Mouse (Mus musculus) erythroblast, adult 5-6 weeks (primary cell): ENCODE results near the gene Lsm14b. TPM values are rescaled to one million over a fixed set of nuclear protein-coding genes. Genes with fewer than 3 reads are reported as not detected.

ENCODE experiments used
- ATAC-seq: replicated peaks from 2 replicates; pipeline ENCODE4 v1.8.0; 2016; ENCODE audit warnings: moderate number of reproducible peaks, mild to moderate bottlenecking, moderate TSS enrichment, inconsistent platforms; ENCODE audit not compliant: poor library complexity, low FRiP score, severe bottlenecking
- total RNA-seq, 2 experiments: library from RNA; stranded (forward) in 1 of 2; stranded (reverse) in 1 of 2; fragments of 150-400 nt in 1 of 2; fragments of 200-764, 138-1000 nt in 1 of 2; gene quantifications; 2 replicates each; pipeline versions ENCODE4 v1.2.3 to v1.2.4; 2015 to 2017; ENCODE audit warnings: low replicate concordance in 2 of 2

Lsm14b gene
- total RNA-seq, 2 experiments from 2014 or later: 1.3 to 1.7 TPM

DNA sequence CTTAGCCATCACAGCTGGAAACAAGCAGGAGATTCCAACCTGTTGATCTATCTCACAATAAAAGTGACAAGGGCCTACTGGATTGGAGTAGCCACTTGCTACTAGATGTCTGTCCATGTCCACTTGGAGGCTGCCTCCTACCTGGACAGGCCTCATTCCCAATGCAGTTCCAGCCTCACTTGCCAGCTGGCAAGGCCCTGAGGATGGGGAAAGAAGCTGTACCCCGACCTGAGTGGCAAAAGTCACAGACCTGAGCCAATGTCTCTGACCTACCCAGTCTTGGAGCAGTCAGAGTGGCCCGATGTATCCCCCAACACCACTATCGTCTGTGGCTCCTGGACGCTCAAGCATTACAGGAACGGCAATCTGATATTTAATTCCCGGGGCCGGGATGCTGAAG is 11.1 kb upstream of the Lsm14b start:
- ATAC-seq: no peak

DNA sequence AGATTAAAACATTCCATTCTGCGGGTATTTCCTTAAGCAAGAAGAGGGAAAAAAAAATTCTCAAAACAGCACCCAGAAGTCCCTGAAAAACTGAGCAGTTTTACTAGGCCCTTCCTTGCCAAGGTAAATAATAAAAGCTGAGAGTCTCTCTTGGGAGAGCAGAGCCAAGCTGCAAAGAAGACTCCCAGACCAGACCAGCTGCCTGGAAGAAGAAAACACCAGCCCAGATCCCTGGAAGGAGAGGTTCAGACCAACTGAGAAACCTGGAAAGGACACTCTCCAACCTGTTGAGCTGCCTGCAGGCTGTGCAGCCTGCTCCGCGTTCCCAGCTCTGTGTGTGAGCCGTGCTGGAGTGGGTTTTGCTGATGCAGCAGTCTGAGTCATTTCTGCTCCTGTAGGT is 7.2 kb upstream of the Lsm14b start:
- ATAC-seq: no peak

DNA sequence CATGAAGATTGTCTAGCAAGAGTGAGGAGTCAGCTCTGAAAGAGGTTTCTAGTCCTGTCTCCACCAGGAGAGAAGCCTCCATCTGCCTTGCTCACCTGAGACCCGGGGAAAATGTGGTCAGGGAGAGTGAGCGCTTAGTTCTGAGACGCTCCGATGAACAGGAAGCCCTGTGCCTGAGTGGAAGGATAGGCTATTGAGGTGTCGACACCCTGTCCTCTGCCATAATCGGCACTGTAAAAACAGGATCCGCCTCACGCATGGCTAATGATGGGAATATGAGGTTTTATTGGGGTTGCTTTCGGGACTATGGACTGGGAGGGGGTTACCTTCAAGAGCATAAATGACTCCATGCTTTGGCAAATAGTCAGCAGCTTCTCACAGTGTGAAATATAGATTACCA is 6.2 kb upstream of the Lsm14b start:
- ATAC-seq: no peak

DNA sequence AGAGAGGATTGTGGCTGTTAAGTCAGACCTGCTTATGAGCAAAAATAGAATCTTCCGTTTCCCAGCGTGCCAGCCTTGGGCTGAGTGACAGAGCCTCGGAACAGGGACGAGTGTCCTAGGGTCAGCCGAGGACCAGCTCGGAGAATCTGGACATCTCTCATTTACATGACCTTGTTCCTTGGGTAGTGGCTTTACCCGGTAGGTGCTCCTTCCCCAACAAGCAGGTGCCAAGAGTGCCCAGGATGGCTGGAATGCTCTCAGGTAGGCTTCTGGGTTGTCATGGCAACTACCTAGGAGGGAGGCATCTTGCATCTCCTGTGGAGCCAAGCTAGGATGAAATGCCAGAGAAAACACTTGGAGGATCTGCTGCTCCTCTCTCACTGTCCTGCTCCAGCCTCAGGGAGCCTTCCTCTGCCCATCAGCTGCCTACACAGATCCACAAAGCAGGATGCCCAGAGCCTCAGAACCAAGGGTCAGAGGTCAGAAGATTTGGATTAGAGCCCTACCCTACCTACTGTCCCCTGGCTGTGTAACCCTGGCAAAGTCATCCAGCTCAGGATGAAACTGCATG is 4.6 kb upstream of the Lsm14b start:
- no peak for ATAC-seq

DNA sequence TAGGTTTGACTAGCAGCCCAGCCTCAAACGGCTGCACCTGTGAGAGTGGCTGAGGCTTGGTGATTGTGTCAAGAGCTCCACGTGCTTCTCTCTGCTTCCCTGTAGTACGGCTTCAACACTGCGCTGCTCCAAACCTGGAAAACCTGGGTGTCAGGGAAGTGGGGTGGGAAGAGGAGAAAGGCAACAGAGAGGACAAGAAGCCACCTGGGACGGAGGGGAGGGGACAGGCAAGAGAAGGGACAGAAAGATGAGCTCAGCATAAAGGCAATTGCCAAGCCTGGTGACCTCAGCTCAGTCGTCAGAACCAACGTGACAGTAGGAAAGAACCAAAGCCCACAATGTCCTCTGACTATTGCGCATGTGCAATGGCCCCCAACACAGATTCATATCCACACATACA is 3.9 kb upstream of the Lsm14b start:
- ATAC-seq: no peak

DNA sequence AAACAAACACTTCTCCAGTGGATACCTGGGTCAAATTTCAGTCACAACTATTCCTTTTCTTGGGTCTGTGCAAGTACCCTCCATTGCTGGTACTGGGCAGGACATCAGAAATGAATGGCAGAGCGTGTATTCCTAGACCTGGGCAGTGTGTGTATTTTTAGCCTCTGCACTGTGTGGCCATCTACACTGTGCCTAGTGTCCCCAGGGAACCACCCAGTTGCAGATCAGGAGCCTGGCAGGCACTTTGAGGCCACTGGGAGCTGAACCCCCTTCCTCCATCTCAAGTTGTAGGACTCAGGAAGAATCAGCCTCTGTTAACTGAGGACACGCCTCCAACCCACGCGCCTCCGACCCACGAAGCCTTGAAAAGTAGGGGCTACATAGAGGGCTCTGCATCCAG is 2.0 kb upstream of the Lsm14b start:
- ATAC-seq: no peak

DNA sequence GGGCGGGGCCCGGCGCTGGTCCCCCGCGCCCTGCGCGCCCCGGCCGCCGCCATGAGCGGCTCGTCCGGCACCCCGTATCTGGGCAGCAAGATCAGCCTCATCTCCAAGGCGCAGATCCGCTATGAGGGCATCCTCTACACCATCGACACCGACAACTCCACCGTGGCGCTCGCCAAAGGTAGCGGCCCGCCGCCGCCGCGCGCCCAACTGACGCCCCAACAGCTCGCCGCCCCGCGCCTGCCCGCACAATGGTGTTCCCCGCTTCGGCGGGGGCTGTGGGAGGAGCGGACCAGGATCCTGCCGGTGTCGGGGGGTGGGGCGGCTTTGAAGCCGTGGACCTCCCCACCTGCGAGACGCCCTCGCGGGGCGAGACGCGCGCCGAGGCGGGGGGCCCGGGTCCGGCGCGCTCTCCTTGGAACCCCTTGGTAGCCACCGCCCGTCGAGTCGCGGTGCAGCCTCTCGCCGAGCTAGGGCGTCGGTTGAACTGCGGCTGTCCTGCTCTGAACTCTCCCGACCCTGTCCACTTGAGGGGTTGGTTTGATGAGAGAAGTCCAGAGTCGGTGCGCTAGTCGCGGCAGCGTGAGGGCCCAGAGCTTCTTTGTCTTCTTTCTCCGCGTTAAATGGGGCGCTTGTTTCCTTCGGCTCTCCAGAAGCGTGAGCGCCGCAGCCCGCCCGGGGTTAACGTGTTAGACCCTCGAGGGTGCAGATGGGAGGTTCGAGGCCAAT is 511 bp downstream of the Lsm14b start:
- ATAC-seq: no peak; the same call in 1 of the 2 replicates

DNA sequence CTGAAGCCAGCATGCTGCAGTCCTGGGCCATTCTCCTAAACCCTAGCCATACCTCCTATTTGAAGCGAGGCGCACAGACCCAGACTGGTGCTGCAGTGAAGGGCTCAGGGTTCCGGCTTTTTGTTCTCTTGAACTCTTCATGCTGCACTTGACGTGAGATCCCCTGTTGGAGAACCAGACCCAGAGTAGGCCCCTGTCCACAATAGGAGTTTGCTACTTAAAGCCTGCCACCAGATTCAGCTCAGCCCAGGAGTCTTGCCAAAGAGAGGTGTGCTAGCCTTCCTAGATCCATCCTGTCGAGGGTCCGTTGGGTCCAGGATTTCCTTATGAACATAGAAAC is 1.0 kb downstream of the Lsm14b start:
- ATAC-seq: no peak

DNA sequence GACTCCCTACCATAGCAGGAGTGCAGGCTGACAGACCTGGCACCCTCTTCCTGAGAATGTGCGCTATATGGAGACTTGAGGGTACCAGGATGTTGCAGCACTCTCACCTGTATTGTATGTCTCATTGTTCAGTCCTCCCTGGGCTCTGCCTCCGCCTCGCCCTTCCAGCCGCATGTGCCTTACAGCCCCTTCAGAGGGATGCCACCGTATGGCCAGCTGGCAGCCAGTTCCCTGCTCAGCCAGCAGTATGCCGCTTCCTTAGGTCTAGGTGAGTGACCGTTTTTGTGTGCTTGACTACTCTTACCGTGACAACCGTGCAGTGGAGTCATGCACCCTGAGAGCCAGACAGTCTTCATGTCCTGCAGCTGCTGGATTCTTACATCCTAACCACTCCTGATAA is 3.0 kb downstream of the Lsm14b start:
- ATAC-seq: no peak

DNA sequence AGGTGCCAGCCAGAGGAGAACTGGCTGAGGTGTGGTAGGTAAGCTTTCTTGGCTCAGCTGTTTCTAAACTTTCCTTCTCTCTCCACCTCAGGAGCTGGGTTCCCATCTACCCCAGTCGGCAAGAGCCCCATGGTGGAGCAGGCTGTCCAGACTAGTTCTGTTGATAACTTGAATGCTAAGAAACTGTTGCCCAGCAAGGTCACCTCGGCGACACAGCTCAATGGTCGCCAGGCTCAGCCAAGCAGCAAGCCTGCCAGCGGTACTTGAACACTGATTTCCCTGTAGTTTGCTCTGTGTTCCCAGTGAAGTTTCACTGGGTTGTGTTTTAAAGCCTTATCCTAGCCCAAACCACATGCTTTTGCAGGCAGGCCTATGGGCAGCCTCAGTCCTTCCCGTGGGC is 6.5 kb downstream of the Lsm14b start:
- ATAC-seq: no peak

DNA sequence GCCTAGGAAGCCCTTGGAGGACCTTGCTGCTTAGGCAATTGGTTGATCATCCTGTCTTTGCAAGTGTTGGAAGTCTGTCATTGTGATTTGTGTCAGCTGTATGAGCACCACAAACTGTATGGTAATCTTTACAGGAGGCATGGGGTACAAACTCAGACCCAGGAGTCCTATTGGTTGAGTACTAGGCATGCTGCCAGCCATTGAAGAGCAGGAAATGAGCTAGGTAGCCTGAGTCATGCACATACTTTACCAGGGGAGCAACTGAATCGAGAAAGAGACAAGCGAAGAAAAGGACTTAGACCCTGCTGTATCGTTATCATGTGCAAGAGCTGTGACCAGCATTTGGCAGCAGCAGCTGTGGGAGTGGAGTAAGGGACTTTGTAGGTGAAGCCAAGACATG is 8.1 kb downstream of the Lsm14b start:
- ATAC-seq: no peak

DNA sequence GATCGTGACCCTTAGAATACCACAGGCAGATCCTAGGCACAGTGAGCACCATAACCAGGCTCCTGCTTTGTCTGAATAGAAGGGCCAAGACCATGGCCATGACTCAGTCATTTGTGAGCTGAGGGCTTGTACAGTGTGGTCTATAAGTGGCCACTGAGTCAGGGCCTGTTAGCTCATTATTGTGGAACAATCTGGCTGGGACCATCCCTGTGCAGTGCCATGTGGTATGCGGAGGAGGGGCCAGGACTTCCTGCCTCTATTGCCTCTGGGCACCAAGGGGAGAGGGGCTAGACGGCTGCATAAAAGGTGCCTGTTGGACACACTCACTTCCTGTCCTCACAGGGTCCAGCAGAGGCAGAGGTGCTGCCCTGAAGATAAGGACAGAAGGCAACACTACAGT is 9.2 kb downstream of the Lsm14b start:
- no peak for ATAC-seq

DNA sequence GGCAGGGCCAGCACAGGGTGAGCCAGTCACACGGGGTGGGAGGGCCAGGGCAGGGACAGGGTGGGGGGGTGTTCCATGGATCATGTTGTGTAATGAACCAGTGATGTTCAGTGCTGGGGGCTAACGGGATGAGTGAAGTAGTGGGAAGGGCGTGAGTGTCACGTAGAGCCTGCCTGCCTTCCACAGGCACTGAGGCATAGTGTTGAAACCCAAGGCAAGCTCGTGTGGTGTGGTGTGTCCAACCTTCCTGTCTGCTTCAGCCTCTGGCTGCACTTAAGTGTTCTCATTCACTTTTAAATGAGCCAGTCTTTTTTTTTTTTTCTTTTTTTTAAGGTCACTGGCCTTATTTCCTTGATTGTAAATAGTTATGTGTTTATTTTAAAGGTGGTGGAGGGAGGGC is 10.0 kb downstream of the Lsm14b start:
- ATAC-seq: no peak

DNA sequence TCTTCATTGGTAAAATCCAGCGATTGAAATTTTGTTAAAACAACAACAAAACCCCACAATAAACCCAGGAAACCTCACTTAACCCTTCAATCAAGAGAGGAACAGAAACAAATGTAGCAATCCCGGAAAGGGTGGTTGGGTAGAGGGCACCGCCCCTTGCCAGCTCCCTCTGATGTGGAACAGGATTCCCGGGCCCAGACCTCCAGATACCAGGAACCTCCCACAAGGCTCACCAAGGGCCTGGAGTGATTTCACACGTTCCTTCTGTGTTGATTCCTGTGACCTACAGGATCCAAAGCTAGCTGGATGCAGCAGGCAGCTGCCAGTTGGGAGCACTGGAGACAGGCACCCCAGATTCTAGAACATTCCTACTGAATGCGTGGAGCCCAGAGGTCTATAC is 15.6 kb downstream of the Lsm14b start:
- no peak for ATAC-seq

DNA sequence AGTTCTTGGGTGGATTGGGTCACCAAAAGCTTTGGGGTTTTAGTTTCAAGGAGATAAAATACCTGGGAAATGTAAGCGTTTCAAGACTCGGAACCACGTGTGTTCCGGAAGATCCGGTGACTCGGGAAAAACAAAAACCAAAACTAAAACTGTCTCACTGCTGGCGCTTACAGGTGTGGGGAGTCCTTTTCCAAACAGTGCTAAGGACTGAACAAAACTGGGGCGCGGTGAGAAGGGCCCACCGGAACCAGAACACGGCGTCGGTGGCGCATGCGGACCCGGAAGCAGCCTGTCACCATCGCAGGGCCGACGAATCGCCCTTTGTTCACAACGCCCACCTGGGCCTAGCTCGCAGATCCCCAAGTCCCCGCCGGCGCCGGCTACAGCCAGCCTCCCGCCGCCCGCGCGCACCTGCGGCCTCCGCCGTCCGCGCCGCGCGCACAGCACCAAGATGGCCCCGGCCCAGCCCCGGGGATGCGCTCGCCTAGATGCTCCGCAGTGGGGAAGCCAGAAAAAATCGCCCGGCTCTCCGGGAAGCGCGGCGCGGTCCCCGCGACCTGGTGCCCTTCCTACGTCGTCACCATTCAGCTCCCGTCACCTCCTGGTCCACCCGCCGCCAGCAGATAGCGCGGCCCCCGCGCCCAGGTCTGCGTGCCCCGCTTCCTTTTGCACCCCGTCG is 16.9 kb downstream of the Lsm14b start:
- ATAC-seq: peak; percentile 14

DNA sequence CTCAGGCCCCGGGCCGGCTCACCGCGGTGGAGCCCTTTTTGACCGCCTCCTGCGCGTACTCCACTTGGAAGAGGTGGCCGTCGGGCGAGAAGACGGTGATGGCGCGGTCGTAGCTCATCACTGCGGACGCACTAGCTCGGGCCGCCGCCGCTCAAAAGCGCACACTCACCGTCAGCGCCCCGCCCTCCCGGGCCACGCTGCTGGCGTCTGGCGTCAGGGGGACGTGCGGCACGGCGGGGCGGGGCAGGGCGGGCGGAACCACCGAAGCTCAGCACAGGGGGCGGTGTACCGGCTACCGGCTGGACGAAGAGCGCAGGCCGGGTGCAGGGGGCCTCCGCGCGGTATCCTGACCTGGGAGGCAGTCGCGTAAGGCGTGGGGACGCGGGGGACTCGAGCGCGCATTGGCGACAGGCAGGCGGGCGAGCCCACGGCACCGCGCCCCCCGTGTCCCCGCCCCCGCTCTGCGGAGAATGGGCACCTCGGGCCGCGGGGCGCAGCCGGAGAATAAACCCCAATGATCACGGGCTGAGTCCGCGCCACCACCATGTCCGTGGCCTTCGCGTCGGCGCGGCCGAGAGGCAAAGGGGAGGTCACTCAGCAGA is 17.6 kb downstream of the Lsm14b start, which contains the start of the genes Psma7 and Ss18l1:
Psma7 (minus strand) TSS at position 178 of the 602 bp plus-strand sequence.
Ss18l1 (plus strand) TSS at position 254 of the 602 bp plus-strand sequence.
- ATAC-seq: peak; percentile 89

DNA sequence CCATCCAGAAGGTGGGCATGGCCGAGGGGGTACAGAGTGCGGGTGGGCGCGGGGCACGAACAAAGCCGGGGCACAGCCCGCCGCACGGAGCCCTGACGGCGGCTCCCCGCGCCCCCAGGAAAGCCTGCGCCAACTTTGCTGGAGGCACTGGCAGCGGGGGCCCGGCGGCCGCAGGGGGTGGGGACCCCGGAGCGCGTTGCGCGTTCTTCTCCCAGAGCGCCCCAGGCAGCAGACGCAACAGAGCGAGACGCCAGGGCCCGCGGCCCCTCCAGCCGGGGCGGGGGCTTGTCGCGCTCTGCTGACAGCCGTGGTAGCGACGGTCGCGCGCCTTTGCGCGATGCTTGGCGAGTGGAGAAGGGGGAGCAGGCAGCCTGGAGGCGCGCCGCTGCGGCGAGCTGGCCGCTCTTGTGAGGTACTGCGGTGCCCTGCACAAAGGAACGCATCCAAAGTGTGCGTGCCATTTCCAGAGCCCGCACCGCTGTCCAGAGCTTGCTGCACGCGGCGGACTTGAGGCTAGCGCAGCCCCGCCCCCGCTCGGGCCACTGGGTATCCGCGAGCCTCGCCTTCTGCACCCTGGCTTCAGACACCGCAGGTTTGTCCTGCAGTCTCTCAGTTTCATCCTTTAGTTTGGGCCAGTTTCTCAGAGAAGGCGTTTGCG is 18.2 kb downstream of the Lsm14b start:
- ATAC-seq: no peak

DNA sequence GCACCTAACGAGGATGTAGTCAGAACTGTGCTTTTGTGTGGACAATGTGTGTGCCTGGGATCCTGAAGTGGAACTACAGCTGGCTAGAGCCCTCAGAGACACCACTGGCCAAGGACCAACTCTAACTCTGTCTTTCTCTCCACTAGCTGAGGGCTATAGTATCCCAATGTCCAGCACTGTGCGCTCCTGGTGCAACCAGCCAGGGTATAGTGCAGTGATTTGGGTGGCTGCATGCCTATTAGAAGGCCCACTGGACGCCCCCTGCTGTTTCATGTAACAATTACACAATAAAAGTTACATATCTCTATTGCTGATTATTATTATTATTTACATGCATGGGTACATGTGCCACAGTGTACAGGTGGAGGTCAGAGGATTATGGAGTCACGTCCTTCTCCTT is 20.5 kb downstream of the Lsm14b start:
- no peak for ATAC-seq

DNA sequence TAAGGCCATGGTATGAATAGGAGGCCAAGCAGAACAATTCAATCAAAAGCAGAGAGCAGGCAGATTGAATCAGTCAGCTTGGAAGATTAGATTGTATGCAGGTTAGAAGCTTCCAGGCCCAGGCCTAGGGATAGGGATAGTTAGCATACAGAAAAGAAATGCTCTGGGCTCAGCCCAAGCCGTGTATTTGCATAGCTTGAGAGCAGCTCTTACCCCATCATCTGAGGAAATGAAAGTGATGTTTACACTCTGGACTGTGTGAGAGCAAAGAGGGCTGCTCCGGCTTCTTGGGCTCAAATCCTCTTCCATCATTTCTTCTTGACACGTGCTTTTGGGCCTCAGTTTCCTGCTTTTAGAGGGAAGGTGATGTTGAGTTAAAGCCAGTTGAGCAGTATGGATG is 22.8 kb downstream of the Lsm14b start:
- no peak for ATAC-seq

DNA sequence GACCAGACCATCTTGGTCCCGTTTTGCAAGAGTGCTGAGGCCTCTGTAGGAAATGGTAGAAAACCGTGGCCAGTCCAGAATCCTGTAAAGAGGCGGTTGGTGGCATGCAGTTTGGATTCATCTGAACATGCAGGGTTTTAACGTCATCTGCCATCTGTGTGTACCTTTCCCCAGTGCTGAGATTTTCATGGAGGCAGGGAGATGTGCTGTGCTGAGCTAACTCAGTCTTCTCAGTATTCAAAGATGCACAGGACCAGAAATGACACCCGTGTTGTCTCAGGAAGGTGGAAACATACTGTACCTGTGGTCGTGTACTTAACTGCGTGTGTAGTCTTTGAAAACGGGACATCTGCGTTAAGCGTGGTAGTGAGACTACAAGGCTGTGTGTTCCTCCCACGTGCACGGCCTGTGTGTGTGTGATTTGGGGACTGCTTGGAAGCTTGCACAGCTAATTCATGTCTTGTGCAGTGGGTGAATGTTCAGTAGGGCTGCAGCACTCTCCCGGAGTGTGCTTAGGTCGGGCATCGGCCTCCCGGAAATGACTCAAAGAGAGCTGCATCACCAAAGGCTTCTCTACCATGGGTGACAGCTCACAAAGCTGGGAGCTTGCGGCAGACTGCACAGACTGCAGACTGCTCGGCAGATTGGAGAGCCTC is 23.3 kb downstream of the Lsm14b start:
- ATAC-seq: no peak
